Comparison of ENCODE assay signal across 16 mouse cellular contexts in the genomic region with DNA sequence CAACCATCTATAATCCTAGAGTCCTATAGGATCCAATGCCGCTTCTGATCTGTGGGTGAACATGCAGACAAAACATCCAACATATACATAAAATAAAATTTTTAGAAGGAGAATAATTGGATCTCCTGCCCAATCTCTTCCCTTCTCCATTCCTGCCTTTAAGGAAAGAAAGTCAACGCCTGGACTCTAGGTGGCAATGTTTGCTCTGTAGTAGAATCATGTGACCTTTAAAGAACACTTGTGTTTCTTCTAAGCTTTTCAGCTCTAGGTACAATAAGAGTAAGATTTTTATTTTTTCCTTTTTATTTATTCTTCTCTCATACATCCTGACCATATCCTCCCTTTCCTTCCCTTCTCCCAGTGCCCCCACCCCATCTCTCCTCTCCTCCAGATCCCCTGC. TPM values are rescaled to one million over a fixed set of nuclear protein-coding genes. Genes with fewer than 3 reads are reported as not detected.
DNase-seq lines count a peak whose midpoint lies in the region; ATAC-seq and TF ChIP-seq lines count a peak whose summit lies in the region.
"Had no signal": no experiment of that assay in that cellular context is flagged by ENCODE, and none has a peak within 500 bp of the region (broad histone marks: within the 10 kb centered on the region; RNA-seq: fewer than 3 reads in every experiment).

No protein-coding gene starts in this region.

- TF ChIP-seq POLR2A in small intestine, adult 2 months (IDR thresholded peaks at IDR 0.05; ENCODE audit: low read depth, low read length): no peak

- no peak for TF ChIP-seq CTCF in small intestine, adult 2 months (IDR thresholded peaks at IDR 0.05; ENCODE audit: extremely low read depth, insufficient read length, insufficient replicate concordance, low read depth, low read length)

- H3K4me3 ChIP-seq in megakaryocyte, embryonic 14.5 days (replicated peaks): peak overlapping the region; percentile 81
- H3K4me3 ChIP-seq in small intestine, adult 2 months (ENCODE audit: low read depth, low read length): peak overlapping the region; percentile 42
- H3K4me3 ChIP-seq: embryonic facial prominence, embryonic 15.5 days; heart, embryonic 10.5 days; midbrain, embryonic 10.5 days had no signal

- H3K4me1 ChIP-seq in megakaryocyte, embryonic 14.5 days: peaks cover 37% of the 10 kb centered on the region
- peaks cover 9% of the 10 kb centered on the region for H3K4me1 ChIP-seq in small intestine, adult 2 months (ENCODE audit: control insufficient read depth, insufficient read depth, insufficient read length, low read length)

- H3K36me3 ChIP-seq in megakaryocyte, embryonic 14.5 days (replicated peaks; ENCODE audit: low read length): peaks cover 33% of the 10 kb centered on the region
- peaks cover 6% of the 10 kb centered on the region for H3K36me3 ChIP-seq in small intestine, adult 2 months (ENCODE audit: control insufficient read depth, insufficient read depth, low read length)

- no peaks in the 10 kb centered on the region for H3K9me3 ChIP-seq in megakaryocyte, embryonic 14.5 days
- H3K9me3 ChIP-seq: embryonic facial prominence, embryonic 15.5 days; heart, embryonic 10.5 days; midbrain, embryonic 10.5 days had no signal

- 56% methylated on average over 2 of the region's 2 CpGs for whole genome bisulfite sequencing in small intestine, adult 2 months

- DNase-seq in kidney, adult 9 months: peak; percentile 40
- no peak for DNase-seq in kidney, postnatal 4 days
- DNase-seq in adipocyte (ENCODE audit: low spot score): peak; percentile 41
- DNase-seq: adrenal gland, postnatal 25 days had no signal

- no peak overlapping the region for H3K27ac ChIP-seq in small intestine, adult 2 months (ENCODE audit: insufficient read depth, low read depth, low read length)
- H3K27ac ChIP-seq: embryonic facial prominence, embryonic 15.5 days; heart, embryonic 10.5 days; hindbrain, embryonic 14.5 days; midbrain, embryonic 10.5 days had no signal

- no peaks in the 10 kb centered on the region for H3K27me3 ChIP-seq in megakaryocyte, embryonic 14.5 days (replicated peaks)
- H3K27me3 ChIP-seq in small intestine, adult 2 months (ENCODE audit: control insufficient read depth, insufficient read depth, low read length): no peaks in the 10 kb centered on the region
- H3K27me3 ChIP-seq: embryonic facial prominence, embryonic 15.5 days had no signal

- ATAC-seq in megakaryocyte, adult 5-6 weeks (ENCODE audit: poor library complexity, severe bottlenecking): no peak
- no peak for ATAC-seq in megakaryocyte progenitor cell, adult 5-6 weeks (replicated peaks; ENCODE audit: poor library complexity)

RNA-seq across cellular contexts. Expression of a gene that starts 1.5 kb away (rescaled TPM):
- 8.1 and 18.2 TPM in 2 replicates for polyA plus RNA-seq in megakaryocyte, embryonic 14.5 days (2012; ENCODE audit: insufficient read depth, low replicate concordance)
- 25.5 and 28.5 TPM in 2 replicates for total RNA-seq in megakaryocyte, adult 5-6 weeks (2015)
- total RNA-seq in megakaryocyte, adult 5-6 weeks (2017): 20.2 and 33.6 TPM in 2 replicates
- 15.3 and 46.8 TPM in 2 replicates for polyA plus RNA-seq in small intestine, adult 2 months (2012; rRNA removed)
- total RNA-seq in megakaryocyte progenitor cell, adult 5-6 weeks (2015): 9.6 and 9.8 TPM in 2 replicates
- total RNA-seq in megakaryocyte progenitor cell, adult 5-6 weeks (2017): 6.8 and 8.6 TPM in 2 replicates

RNA-seq across cellular contexts. Expression of a gene that starts 3.4 kb away (rescaled TPM):
- polyA plus RNA-seq in megakaryocyte, embryonic 14.5 days (2012; ENCODE audit: insufficient read depth, low replicate concordance): not detected in 2 replicates
- total RNA-seq in megakaryocyte, adult 5-6 weeks (2015): 0.21 TPM in 1 of 2 replicates, not detected in the other
- not detected in 2 replicates for total RNA-seq in megakaryocyte, adult 5-6 weeks (2017)
- 0.08 TPM in 1 of 2 replicates, not detected in the other for polyA plus RNA-seq in small intestine, adult 2 months (2012; rRNA removed)
- not detected in 2 replicates for total RNA-seq in megakaryocyte progenitor cell, adult 5-6 weeks (2015)
- total RNA-seq in megakaryocyte progenitor cell, adult 5-6 weeks (2017): not detected in 2 replicates
- total RNA-seq: layer of hippocampus, adult 8-10 months; left cerebral cortex, postnatal 36 days had no signal
- polyA plus RNA-seq: embryonic facial prominence, embryonic 15.5 days; hindbrain, embryonic 14.5 days; midbrain, embryonic 10.5 days; neural tube, embryonic 11.5 days; stomach, embryonic 14.5 days had no signal

RNA-seq across cellular contexts. Expression of a gene that starts 18.0 kb away (rescaled TPM):
- not detected in 2 replicates for polyA plus RNA-seq in megakaryocyte, embryonic 14.5 days (2012; ENCODE audit: insufficient read depth, low replicate concordance)
- 0.36 TPM in 1 of 2 replicates, not detected in the other for total RNA-seq in megakaryocyte, adult 5-6 weeks (2015)
- total RNA-seq in megakaryocyte, adult 5-6 weeks (2017): 1.2 TPM in 1 of 2 replicates, not detected in the other
- 0.05 TPM in 1 of 2 replicates, not detected in the other for polyA plus RNA-seq in small intestine, adult 2 months (2012; rRNA removed)
- 0.10 TPM in 1 of 2 replicates, not detected in the other for total RNA-seq in megakaryocyte progenitor cell, adult 5-6 weeks (2015)
- 0.08 and 0.20 TPM in 2 replicates for total RNA-seq in megakaryocyte progenitor cell, adult 5-6 weeks (2017)
- total RNA-seq: layer of hippocampus, adult 8-10 months; left cerebral cortex, postnatal 36 days had no signal

RNA-seq across cellular contexts. Expression of a gene that starts 26.7 kb away (rescaled TPM):
- 0.49 TPM in 1 of 2 replicates, not detected in the other for polyA plus RNA-seq in megakaryocyte, embryonic 14.5 days (2012; ENCODE audit: insufficient read depth, low replicate concordance)
- total RNA-seq in megakaryocyte, adult 5-6 weeks (2015): not detected in 2 replicates
- 0.12 TPM in 1 of 2 replicates, not detected in the other for total RNA-seq in megakaryocyte, adult 5-6 weeks (2017)
- not detected in 2 replicates for polyA plus RNA-seq in small intestine, adult 2 months (2012; rRNA removed)
- 0.22 and 0.27 TPM in 2 replicates for total RNA-seq in megakaryocyte progenitor cell, adult 5-6 weeks (2015)
- total RNA-seq in megakaryocyte progenitor cell, adult 5-6 weeks (2017): 0.25 TPM in 1 of 2 replicates, not detected in the other
- total RNA-seq: adrenal gland, postnatal 25 days; layer of hippocampus, adult 8-10 months had no signal
- polyA plus RNA-seq: midbrain, embryonic 10.5 days; neural tube, embryonic 11.5 days had no signal

RNA-seq across cellular contexts. Expression of a gene that starts 31.3 kb away (rescaled TPM):
- 0.91 and 1.1 TPM in 2 replicates for polyA plus RNA-seq in megakaryocyte, embryonic 14.5 days (2012; ENCODE audit: insufficient read depth, low replicate concordance)
- 17.3 and 17.7 TPM in 2 replicates for total RNA-seq in megakaryocyte, adult 5-6 weeks (2015)
- 14.0 and 14.9 TPM in 2 replicates for total RNA-seq in megakaryocyte, adult 5-6 weeks (2017)
- polyA plus RNA-seq in small intestine, adult 2 months (2012; rRNA removed): 10.3 and 17.7 TPM in 2 replicates
- 16.4 and 17.4 TPM in 2 replicates for total RNA-seq in megakaryocyte progenitor cell, adult 5-6 weeks (2015)
- 12.1 and 12.2 TPM in 2 replicates for total RNA-seq in megakaryocyte progenitor cell, adult 5-6 weeks (2017)

Comparison
In these comparisons a context has a peak if more than half of its experiments do, and no peak if none do; other contexts are left out.
1. DNase-seq: peak in kidney, adult 9 months (single experiment) and adipocyte (single experiment); none in kidney, postnatal 4 days (0 of 2).